Mouse (Mus musculus): ENCODE measurements around the gene Golph3l. TPM values are rescaled to one million over a fixed set of nuclear protein-coding genes. Genes with fewer than 3 reads are reported as not detected.
A peak's percentile ranks its signal among the peaks of the same experiment; 100 is the strongest.

Golph3l gene
- polyA plus RNA-seq, 1 experiment from 2014 or later = 30.2 TPM

GRCm38 (mm10) chr3:95624628-95625503 is 36.1 kb downstream of the Golph3l start, which contains the start of gene Ensa:
Gene Ensa (plus strand): TSS chr3:95624993.
- whole genome bisulfite sequencing = under 1% methylated on average over 44 of the region's 44 CpGs
- H3K9ac ChIP-seq = peak within 1 kb of the TSS; percentile 72
- peak; percentile 99 for ATAC-seq (ENCODE audit: insufficient number of reproducible peaks, insufficient read depth, low FRiP score, low TSS enrichment, low read depth)
- H3K36me3 ChIP-seq = peaks cover 42% of the 10 kb centered on the region
- peak within 1 kb of the TSS; percentile 76 for H3K4me2 ChIP-seq
- no peaks in the 10 kb centered on the region for H3K27me3 ChIP-seq
- H3K9me3 ChIP-seq = no peaks in the 10 kb centered on the region
- H3K4me1 ChIP-seq = peaks cover 14% of the 10 kb centered on the region
- H3K4me3 ChIP-seq = peak within 1 kb of the TSS; percentile 67
- H3K27ac ChIP-seq = peak within 1 kb of the TSS; percentile 88

DNA sequence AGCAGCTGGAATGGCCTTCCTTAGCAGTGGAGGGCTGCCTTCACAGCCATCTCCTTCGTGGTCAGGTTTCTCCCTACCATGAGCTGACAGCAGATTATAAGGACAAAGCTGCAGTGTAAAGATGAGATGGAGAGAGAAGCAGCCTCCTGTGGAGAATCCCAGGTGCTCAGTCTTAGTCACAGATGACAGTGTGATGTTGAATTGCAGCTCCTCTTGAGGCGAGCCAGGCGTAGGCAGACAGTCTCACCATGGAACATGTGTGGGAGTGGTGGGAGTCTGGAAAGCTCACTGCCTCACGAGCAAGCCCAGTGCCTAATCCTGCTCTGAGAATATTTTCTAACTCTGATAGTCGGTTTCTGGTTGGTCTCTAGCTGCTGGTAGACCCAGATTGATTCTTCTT is 39.0 kb downstream of the Golph3l start:
- Histone ChIP-seq H3K4me1 (peaks cover 14% of the 10 kb centered on the region), H3K27ac (no peak overlapping the region), H3K9ac (no peak overlapping the region), H3K9me3 (no peaks in the 10 kb centered on the region), H3K27me3 (no peaks in the 10 kb centered on the region), H3K4me3 (no peak overlapping the region), H3K4me2 (no peak overlapping the region), H3K36me3 (peaks cover 62% of the 10 kb centered on the region)
- WGBS = 93% methylated on average over 5 of the region's 5 CpGs
- ATAC-seq (ENCODE audit: insufficient number of reproducible peaks, insufficient read depth, low FRiP score, low TSS enrichment, low read depth) = no peak

GRCm38 (mm10) chr3:95629755-95630154 is 41.0 kb downstream of the Golph3l start:
- H3K9ac ChIP-seq = no peak overlapping the region
- H3K27me3 ChIP-seq = no peaks in the 10 kb centered on the region
- peaks cover 82% of the 10 kb centered on the region for H3K36me3 ChIP-seq
- H3K9me3 ChIP-seq = no peaks in the 10 kb centered on the region
- H3K4me2 ChIP-seq = no peak overlapping the region
- WGBS = 83% methylated on average over 4 of the region's 4 CpGs
- ATAC-seq (ENCODE audit: insufficient number of reproducible peaks, insufficient read depth, low FRiP score, low TSS enrichment, low read depth) = no peak
- no peak overlapping the region for H3K4me3 ChIP-seq
- H3K4me1 ChIP-seq = peaks cover 9% of the 10 kb centered on the region
- H3K27ac ChIP-seq = no peak overlapping the region

DNA sequence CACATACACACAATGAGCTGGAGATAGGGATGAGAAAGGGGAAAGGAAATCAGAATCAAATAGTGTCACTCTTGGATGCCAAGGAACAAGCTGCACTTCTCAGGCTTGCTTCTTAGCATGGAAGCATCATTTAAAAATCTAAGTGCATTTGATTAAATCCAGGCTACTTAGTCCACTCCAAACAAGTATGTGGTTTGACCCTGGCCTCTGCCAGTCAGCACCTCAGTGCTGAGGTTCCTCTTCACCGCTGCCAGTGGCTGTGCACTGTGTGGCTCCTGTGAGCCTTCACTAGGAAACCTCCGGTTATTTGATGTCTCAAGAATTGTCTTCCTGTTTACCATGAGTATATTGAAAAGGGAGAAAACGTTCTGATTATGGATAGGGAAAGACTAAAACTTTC is 42.1 kb downstream of the Golph3l start:
- H3K27me3 ChIP-seq = no peaks in the 10 kb centered on the region
- H3K9ac ChIP-seq = no peak overlapping the region
- H3K9me3 ChIP-seq = no peaks in the 10 kb centered on the region
- no peak overlapping the region for H3K4me3 ChIP-seq
- 75% methylated on average over 3 of the region's 3 CpGs for WGBS
- H3K36me3 ChIP-seq = peaks cover 93% of the 10 kb centered on the region
- no peak for ATAC-seq (ENCODE audit: insufficient number of reproducible peaks, insufficient read depth, low FRiP score, low TSS enrichment, low read depth)
- no peak overlapping the region for H3K27ac ChIP-seq
- no peak overlapping the region for H3K4me2 ChIP-seq
- peaks cover 5% of the 10 kb centered on the region for H3K4me1 ChIP-seq

DNA sequence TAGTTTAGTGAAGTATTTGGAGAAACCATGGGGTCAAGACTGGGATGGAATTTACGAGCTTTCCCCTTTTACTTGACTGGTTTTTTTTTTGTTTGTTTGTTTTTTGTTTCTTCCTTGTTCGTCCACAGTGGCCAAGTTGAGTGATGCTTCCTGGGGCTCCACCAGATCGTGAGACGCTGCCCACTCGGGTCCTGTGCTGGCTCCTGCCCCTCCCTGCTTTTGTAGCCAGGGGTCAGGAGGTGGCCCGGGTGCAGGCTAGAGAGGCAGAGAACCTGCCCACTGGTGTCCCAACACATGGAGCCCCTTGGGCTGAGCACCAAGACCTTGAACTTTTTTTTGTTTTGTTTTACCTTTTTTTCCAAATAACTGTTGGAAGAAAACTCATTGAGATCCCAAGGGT is 42.6 kb downstream of the Golph3l start:
- H3K4me1 ChIP-seq = peaks cover under 1% of the 10 kb centered on the region
- H3K27me3 ChIP-seq = no peaks in the 10 kb centered on the region

DNA sequence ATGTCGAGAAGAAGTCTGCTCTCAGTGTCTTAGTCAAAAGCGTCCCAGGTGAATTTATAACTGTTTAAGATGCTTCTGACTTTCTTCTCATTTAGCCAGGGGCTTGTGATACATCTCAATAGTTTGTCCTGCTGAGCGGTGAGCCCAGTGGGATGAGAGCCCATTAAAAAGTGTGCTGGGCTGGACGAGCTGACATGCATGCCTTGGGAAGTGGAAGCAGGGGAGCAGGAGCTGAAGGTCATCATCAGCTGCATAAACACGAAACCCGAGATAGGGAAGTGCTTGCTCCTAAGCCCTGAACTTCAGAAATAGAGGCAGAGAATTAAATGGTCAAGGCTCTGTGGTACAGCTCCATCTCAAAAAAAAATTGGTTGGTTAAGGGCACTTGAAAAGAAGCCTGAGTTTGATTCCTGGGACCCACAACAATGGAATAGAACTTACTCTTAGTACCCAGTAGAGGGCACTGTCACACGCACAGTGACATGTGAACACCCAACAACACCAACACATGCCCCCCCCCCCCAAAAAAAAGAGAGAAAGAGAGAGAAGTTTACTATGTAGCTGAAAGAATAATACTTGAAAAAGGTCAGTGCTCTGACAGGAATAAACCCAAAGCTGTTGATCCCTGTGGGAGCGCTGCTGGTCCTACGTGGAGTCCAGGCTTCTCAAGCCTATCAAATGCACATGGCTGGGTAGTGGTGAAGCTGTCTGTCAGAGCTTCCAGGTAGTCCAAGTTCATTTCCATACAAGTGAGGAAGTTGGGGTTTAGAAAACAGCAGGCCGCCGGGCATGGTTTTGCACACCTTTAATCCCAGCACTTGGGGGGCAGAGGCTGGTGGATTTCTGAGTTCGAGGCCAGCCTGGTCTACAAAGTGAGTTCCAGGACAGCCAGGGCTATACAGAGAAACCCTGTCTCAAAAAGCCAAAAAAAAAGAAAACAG is 44.2 kb downstream of the Golph3l start:
- Histone ChIP-seq H3K27ac (no peak overlapping the region), H3K4me2 (no peak overlapping the region), H3K9ac (peak overlapping the region; percentile 27; the same call in 1 of the 2 replicates), H3K27me3 (no peaks in the 10 kb centered on the region), H3K4me1 (no peaks in the 10 kb centered on the region), H3K4me3 (no peak overlapping the region), H3K9me3 (no peaks in the 10 kb centered on the region), H3K36me3 (peaks cover 98% of the 10 kb centered on the region)
- ATAC-seq (ENCODE audit: insufficient number of reproducible peaks, insufficient read depth, low FRiP score, low TSS enrichment, low read depth) = no peak
- 77% methylated on average over 12 of the region's 12 CpGs for WGBS

More for the DNA sequence above, 42.6 kb downstream of the Golph3l start:
- H3K9ac ChIP-seq = no peak overlapping the region
- no peaks in the 10 kb centered on the region for H3K9me3 ChIP-seq
- no peak overlapping the region for H3K4me3 ChIP-seq
- no peak for ATAC-seq (ENCODE audit: insufficient number of reproducible peaks, insufficient read depth, low FRiP score, low TSS enrichment, low read depth)
- H3K36me3 ChIP-seq = peaks cover 97% of the 10 kb centered on the region
- no peak overlapping the region for H3K27ac ChIP-seq
- no peak overlapping the region for H3K4me2 ChIP-seq
- 86% methylated on average over 6 of the region's 6 CpGs for WGBS

DNA sequence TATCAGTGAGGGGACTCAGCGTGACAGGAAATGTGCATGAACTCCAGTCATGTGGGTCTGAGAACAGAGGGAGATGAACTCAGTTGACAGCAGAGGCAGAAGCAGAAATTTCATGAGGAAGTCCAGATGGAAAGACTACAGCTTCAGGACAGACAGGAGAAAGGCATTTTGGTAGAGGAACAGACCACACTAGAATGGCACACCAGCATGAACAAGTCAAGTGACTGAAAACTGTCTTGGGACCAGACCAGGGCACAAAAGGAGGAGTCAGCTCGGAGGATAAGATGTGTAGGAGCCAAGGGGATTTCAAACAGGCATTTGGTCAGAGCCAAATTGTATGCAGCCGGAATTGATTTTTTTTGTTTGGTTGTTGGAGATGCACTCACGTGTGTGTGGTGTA is 46.9 kb downstream of the Golph3l start:
- Histone ChIP-seq H3K36me3 (peaks cover 87% of the 10 kb centered on the region), H3K27me3 (no peaks in the 10 kb centered on the region), H3K9ac (no peak overlapping the region), H3K4me1 (no peaks in the 10 kb centered on the region), H3K4me2 (no peak overlapping the region), H3K9me3 (no peaks in the 10 kb centered on the region), H3K4me3 (no peak overlapping the region), H3K27ac (no peak overlapping the region)
- 64% methylated on average over 4 of the region's 4 CpGs for WGBS
- no peak for ATAC-seq (ENCODE audit: insufficient number of reproducible peaks, insufficient read depth, low FRiP score, low TSS enrichment, low read depth)

- Histone ChIP-seq H3K36me3 (peaks cover 83% of the 10 kb centered on the region), H3K27ac (no peak overlapping the region), H3K4me1 (no peaks in the 10 kb centered on the region), H3K9me3 (no peaks in the 10 kb centered on the region), H3K4me3 (no peak overlapping the region), H3K9ac (no peak overlapping the region), H3K4me2 (no peak overlapping the region), H3K27me3 (no peaks in the 10 kb centered on the region)
- ATAC-seq (ENCODE audit: insufficient number of reproducible peaks, insufficient read depth, low FRiP score, low TSS enrichment, low read depth) = no peak
- 86% methylated on average over 4 of the region's 4 CpGs for WGBS
These were observed 47.3 kb downstream of the Golph3l start for GRCm38 (mm10) chr3:95636072-95636471.

DNA sequence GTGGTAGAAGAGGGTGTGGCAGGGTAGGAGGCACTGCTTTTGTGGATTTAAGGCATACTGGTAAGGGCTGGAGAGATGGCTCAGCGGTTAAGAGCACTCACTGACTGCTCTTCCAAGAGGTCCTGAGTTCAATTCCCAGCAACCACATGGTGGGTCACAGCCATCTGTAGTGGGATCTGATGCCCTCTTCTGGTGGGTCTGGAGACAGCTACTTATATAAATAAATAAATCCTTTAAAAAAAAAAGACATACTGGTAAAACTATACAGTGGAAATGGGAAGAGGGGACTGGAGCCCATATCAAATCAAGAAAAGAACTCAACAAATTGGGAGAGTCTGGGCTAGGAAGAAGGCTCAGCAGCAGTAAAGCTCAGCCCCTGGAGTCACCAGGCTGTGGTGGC is 51.0 kb downstream of the Golph3l start:
- Histone ChIP-seq H3K36me3 (peaks cover 52% of the 10 kb centered on the region), H3K9ac (no peak overlapping the region), H3K27me3 (no peaks in the 10 kb centered on the region), H3K27ac (no peak overlapping the region), H3K4me1 (no peaks in the 10 kb centered on the region), H3K4me3 (no peak overlapping the region), H3K9me3 (no peaks in the 10 kb centered on the region), H3K4me2 (no peak overlapping the region)
- ATAC-seq (ENCODE audit: insufficient number of reproducible peaks, insufficient read depth, low FRiP score, low TSS enrichment, low read depth) = no peak
- WGBS = 95% methylated on average over 1 of the region's 1 CpGs

GRCm38 (mm10) chr3:95643097-95643496 is 54.4 kb downstream of the Golph3l start:
- no peak overlapping the region for H3K27ac ChIP-seq
- H3K4me1 ChIP-seq = no peaks in the 10 kb centered on the region
- H3K9ac ChIP-seq = no peak overlapping the region
- no peak for ATAC-seq (ENCODE audit: insufficient number of reproducible peaks, insufficient read depth, low FRiP score, low TSS enrichment, low read depth)
- H3K9me3 ChIP-seq = no peaks in the 10 kb centered on the region
- H3K4me2 ChIP-seq = no peak overlapping the region
- 86% methylated on average over 7 of the region's 7 CpGs for WGBS
- H3K27me3 ChIP-seq = no peaks in the 10 kb centered on the region
- H3K4me3 ChIP-seq = no peak overlapping the region
- H3K36me3 ChIP-seq = peaks cover 20% of the 10 kb centered on the region

GRCm38 (mm10) chr3:95645313-95646235 is 56.8 kb downstream of the Golph3l start:
- no peak; the same call in 1 of the 2 replicates for ATAC-seq (ENCODE audit: insufficient number of reproducible peaks, insufficient read depth, low FRiP score, low TSS enrichment, low read depth)
- 63% methylated on average over 10 of the region's 10 CpGs for WGBS

More at GRCm38 (mm10) chr3:95645313-95646235, 56.8 kb downstream of the Golph3l start:
- Histone ChIP-seq H3K4me2 (no peak overlapping the region), H3K27me3 (no peaks in the 10 kb centered on the region), H3K4me3 (no peak overlapping the region), H3K9ac (no peak overlapping the region), H3K9me3 (no peaks in the 10 kb centered on the region), H3K27ac (no peak overlapping the region), H3K4me1 (no peaks in the 10 kb centered on the region), H3K36me3 (peaks cover 6% of the 10 kb centered on the region; the same call in 1 of the 2 replicates)
